Mouse (Mus musculus) MEL (cell line): ENCODE measurements around the gene Trpm1. TPM values are rescaled to one million over a fixed set of nuclear protein-coding genes. Genes with fewer than 3 reads are reported as not detected.

Experiments used
- DNase-seq: peaks from one replicate; pipeline ENCODE4 v3.0.0; 2011; ENCODE audit warnings: low read depth, low spot score
- H3K27ac ChIP-seq: 2 replicates; pipeline ENCODE4 v1.5.1; 2012; ENCODE audit warnings: low read depth, mild to moderate bottlenecking, control low read depth, low read length, moderate library complexity; ENCODE audit not compliant: control insufficient read depth
- H3K27me3 ChIP-seq, 2 experiments: fragments of 150-350 bp in 1 of 2; sonication (generic) in 1 of 2; 2 replicates each; pipeline ENCODE4 v1.6.1; 2012; ENCODE audit warnings: low read length in 2 of 2, mild to moderate bottlenecking in 2 of 2, improper control_type of control experiment in 1 of 2, moderate library complexity in 1 of 2; ENCODE audit not compliant: insufficient read depth in 2 of 2, control insufficient read depth in 1 of 2
- H3K36me3 ChIP-seq, 2 experiments: 2 replicates each; pipeline ENCODE4 v1.6.1; 2012 to 2014; ENCODE audit warnings: low read length in 2 of 2, improper control_type of control experiment in 1 of 2, inconsistent platforms in 1 of 2, mild to moderate bottlenecking in 1 of 2; ENCODE audit not compliant: insufficient read depth in 2 of 2, control insufficient read depth in 1 of 2
- H3K4me1 ChIP-seq, 2 experiments: fragments of 150-350 bp in 1 of 2; sonication (generic) in 1 of 2; 2 replicates each; pipeline ENCODE4 v1.6.1; 2012; ENCODE audit warnings: low read length in 2 of 2, improper control_type of control experiment in 1 of 2, mild to moderate bottlenecking in 1 of 2; ENCODE audit not compliant: insufficient read depth in 2 of 2, control insufficient read depth in 1 of 2
- H3K4me3 ChIP-seq, 2 experiments: fragments of 150-350 bp in 1 of 2; sonication (generic) in 1 of 2; 2 replicates each; pipeline ENCODE4 v1.5.1; 2012; ENCODE audit warnings: low read depth in 2 of 2, low read length in 2 of 2, mild to moderate bottlenecking in 2 of 2, moderate library complexity in 2 of 2, control low read depth in 1 of 2, improper control_type of control experiment in 1 of 2; ENCODE audit not compliant: control insufficient read depth in 1 of 2, insufficient read depth in 1 of 2
- H3K79me2 ChIP-seq: 2 replicates; pipeline ENCODE4 v1.6.1; 2012; ENCODE audit warnings: mild to moderate bottlenecking, low read length, moderate library complexity; ENCODE audit not compliant: control insufficient read depth, poor library complexity, insufficient read depth
- H3K9ac ChIP-seq: 2 replicates; pipeline ENCODE4 v1.6.1; 2012; ENCODE audit warnings: low read depth, mild to moderate bottlenecking, control low read depth, low read length, moderate library complexity; ENCODE audit not compliant: control insufficient read depth, poor library complexity, severe bottlenecking
- H3K9me3 ChIP-seq: fragments of 150-350 bp; sonication (generic); replicated peaks from 2 replicates; pipeline ENCODE4 v1.6.1; 2012; ENCODE audit warnings: mild to moderate bottlenecking, low read length, improper control_type of control experiment, moderate library complexity; ENCODE audit not compliant: insufficient read depth
- BHLHE40 ChIP-seq: IDR thresholded peaks from 2 replicates; pipeline ENCODE4 v1.6.1; 2012; ENCODE audit warnings: low read depth, mild to moderate bottlenecking, inconsistent platforms, low read length, improper control_type of control experiment, borderline replicate concordance
- CHD1 ChIP-seq: IDR thresholded peaks from 2 replicates; pipeline ENCODE4 v1.6.1; 2012; ENCODE audit warnings: low read depth, mild to moderate bottlenecking, inconsistent platforms, low read length, improper control_type of control experiment
- EP300 ChIP-seq, 2 experiments: IDR thresholded peaks; 2 replicates each; pipeline ENCODE4 v1.6.1; 2011; ENCODE audit warnings: improper control_type of control experiment in 2 of 2, low read length in 2 of 2, low read depth in 1 of 2, mild to moderate bottlenecking in 1 of 2
- ETS1 ChIP-seq: IDR thresholded peaks from 2 replicates; pipeline ENCODE4 v1.6.1; 2012; ENCODE audit warnings: low read depth, mild to moderate bottlenecking, inconsistent platforms, low read length, improper control_type of control experiment, moderate library complexity
- GABPA ChIP-seq: IDR thresholded peaks from 2 replicates; pipeline ENCODE4 v1.6.1; 2012; ENCODE audit warnings: low read depth, mild to moderate bottlenecking, inconsistent platforms, low read length, improper control_type of control experiment, moderate library complexity
- GATA1 ChIP-seq: IDR thresholded peaks from 2 replicates; pipeline ENCODE4 v1.6.1; 2011; ENCODE audit warnings: low read depth, low read length, improper control_type of control experiment
- JUND ChIP-seq: IDR thresholded peaks from 2 replicates; pipeline ENCODE4 v1.6.1; 2011; ENCODE audit warnings: low read depth, mild to moderate bottlenecking, improper control_type of control experiment, low read length
- MAFK ChIP-seq: IDR thresholded peaks from 2 replicates; pipeline ENCODE4 v1.6.1; 2011; ENCODE audit warnings: low read depth, mild to moderate bottlenecking, low read length, improper control_type of control experiment, borderline replicate concordance
- MAX ChIP-seq: IDR thresholded peaks from 2 replicates; pipeline ENCODE4 v1.6.1; 2011; ENCODE audit warnings: low read length, improper control_type of control experiment
- NRF1 ChIP-seq: IDR thresholded peaks from 2 replicates; pipeline ENCODE4 v1.6.1; 2014; ENCODE audit warnings: low read depth, mild to moderate bottlenecking, inconsistent platforms, low read length, improper control_type of control experiment, moderate library complexity; ENCODE audit not compliant: poor library complexity, insufficient read depth, severe bottlenecking
- POLR2AphosphoS2 ChIP-seq: IDR thresholded peaks from 2 replicates; pipeline ENCODE4 v1.6.1; 2011; ENCODE audit warnings: low read length, improper control_type of control experiment
- POLR2AphosphoS5 ChIP-seq: IDR thresholded peaks from 2 replicates; pipeline ENCODE4 v1.6.1; 2012; ENCODE audit warnings: low read depth, borderline replicate concordance, mild to moderate bottlenecking, inconsistent platforms, low read length, moderate library complexity, mixed read lengths
- RCOR1 ChIP-seq: IDR thresholded peaks from 2 replicates; pipeline ENCODE4 v1.6.1; 2012; ENCODE audit warnings: low read depth, mild to moderate bottlenecking, inconsistent platforms, low read length, improper control_type of control experiment
- SIN3A ChIP-seq: IDR thresholded peaks from 2 replicates; pipeline ENCODE4 v1.6.1; 2012; ENCODE audit warnings: low read length, improper control_type of control experiment, inconsistent platforms
- TAL1 ChIP-seq: IDR thresholded peaks from 2 replicates; pipeline ENCODE4 v1.6.1; 2012; ENCODE audit warnings: mild to moderate bottlenecking, inconsistent platforms, low read length, moderate library complexity, mixed read lengths
- TBP ChIP-seq: IDR thresholded peaks from 2 replicates; pipeline ENCODE4 v1.8.0; 2011; ENCODE audit warnings: low read depth, low read length, improper control_type of control experiment
- TCF12 ChIP-seq: IDR thresholded peaks from 2 replicates; pipeline ENCODE4 v1.6.1; 2014; ENCODE audit warnings: low read depth, mild to moderate bottlenecking, inconsistent platforms, low read length, improper control_type of control experiment, moderate library complexity
- UBTF ChIP-seq: IDR thresholded peaks from 2 replicates; pipeline ENCODE4 v1.6.1; 2012; ENCODE audit warnings: low read depth, mild to moderate bottlenecking, inconsistent platforms, low read length, improper control_type of control experiment, moderate library complexity, borderline replicate concordance; ENCODE audit not compliant: insufficient read depth
- USF1 ChIP-seq: IDR thresholded peaks from 2 replicates; pipeline ENCODE4 v1.6.1; 2014; ENCODE audit warnings: low read depth, mild to moderate bottlenecking, inconsistent platforms, low read length, improper control_type of control experiment, moderate library complexity
- ZC3H11A ChIP-seq: IDR thresholded peaks from 2 replicates; pipeline ENCODE4 v1.6.1; 2012; ENCODE audit warnings: low read depth, mild to moderate bottlenecking, inconsistent platforms, low read length, improper control_type of control experiment
- polyA plus RNA-seq, 2 experiments: library from polyadenylated mRNA; stranded (reverse) in 1 of 2; unstranded in 1 of 2; fragments of >175 nt in 1 of 2; fragments of >200 nt in 1 of 2; gene quantifications; 2 replicates each; pipeline versions ENCODE4 v1.2.1 to v1.2.4; 2012; ENCODE audit warnings: low replicate concordance in 2 of 2, low read depth in 1 of 2; ENCODE audit not compliant: insufficient read length in 2 of 2, insufficient read depth in 1 of 2, missing spikeins in 1 of 2
- total RNA-seq: library from RNA; depleted of rRNA; stranded (reverse); fragments of 300-350 nt; gene quantifications from 2 replicates; pipeline ENCODE4 v1.2.3, GENCODE M21; 2012

The Trpm1 gene
- total and polyA plus RNA-seq, 3 experiments, result not detected

DNA sequence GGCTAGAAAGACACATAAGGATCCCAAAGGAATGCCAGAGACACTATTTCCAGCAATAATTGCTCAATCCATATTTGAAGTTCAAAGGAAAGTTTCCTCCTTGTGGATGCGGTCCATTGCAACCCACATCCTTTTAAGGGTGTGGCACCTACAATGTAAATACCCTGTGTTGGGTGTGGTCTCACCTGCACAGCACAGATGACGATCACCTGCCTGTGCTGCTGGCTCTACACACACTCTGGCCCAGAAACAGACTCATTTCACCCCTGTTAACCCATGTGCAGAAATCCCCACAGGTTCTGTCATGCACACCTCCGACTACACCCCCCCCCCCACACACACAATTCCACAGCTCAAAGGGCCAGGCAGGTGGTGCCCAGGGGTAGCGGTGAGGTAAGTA lies 59.2 kb downstream of the Trpm1 start:
- H3K36me3 ChIP-seq, result no peaks in the 10 kb centered on the region
- H3K79me2 ChIP-seq, result no peaks in the 10 kb centered on the region
- H3K9ac ChIP-seq, result no peak overlapping the region
- DNase-seq, result no peak
- H3K27ac ChIP-seq, result no peak overlapping the region
- no peaks in the 10 kb centered on the region for H3K4me1 ChIP-seq
- no peaks in the 10 kb centered on the region for H3K9me3 ChIP-seq
- no peaks in the 10 kb centered on the region for H3K27me3 ChIP-seq
- H3K4me3 ChIP-seq, result no peak overlapping the region
- no peak for TF ChIP-seq ZC3H11A
- no peak for TF ChIP-seq RCOR1
- no peak for TF ChIP-seq POLR2AphosphoS2
- TF ChIP-seq UBTF, result no peak
- no peak for TF ChIP-seq NRF1
- no peak for TF ChIP-seq JUND
- TF ChIP-seq EP300 (IDR thresholded peaks at IDR 0.05; ENCODE audit: low read depth in 1 of 2, low read length in 2 of 2), result no peak
- no peak for TF ChIP-seq MAFK
- no peak for TF ChIP-seq GATA1
- TF ChIP-seq USF1, result no peak
- no peak for TF ChIP-seq CHD1
- no peak for TF ChIP-seq BHLHE40
- TF ChIP-seq POLR2AphosphoS5, result no peak
- TF ChIP-seq TCF12, result no peak
- TF ChIP-seq TBP, result no peak
- TF ChIP-seq GABPA, result no peak
- TF ChIP-seq, all 39 proteins: peak for 0

DNA sequence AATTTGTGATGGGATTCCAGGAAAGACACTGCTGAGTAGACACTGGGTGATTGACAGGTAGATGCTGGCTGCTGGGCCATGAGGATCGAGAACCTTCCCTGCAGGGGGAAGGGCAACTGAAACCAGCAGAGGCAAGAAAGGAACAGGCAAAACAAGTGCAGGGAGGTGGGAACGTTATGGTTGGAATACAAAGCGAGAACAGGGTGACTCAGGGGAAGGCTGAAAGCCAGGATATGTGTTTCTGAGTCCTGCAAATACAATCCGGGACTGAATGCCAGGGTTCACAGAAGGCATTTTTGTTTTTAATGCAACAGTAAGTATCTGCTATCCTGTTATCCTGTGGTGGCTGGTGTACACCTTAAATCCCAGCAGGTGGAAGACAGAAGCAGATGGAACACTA lies 60.4 kb downstream of the Trpm1 start:
- no peak for TF ChIP-seq TAL1
- TF ChIP-seq TBP, result no peak
- no peak for TF ChIP-seq ETS1
- no peak for TF ChIP-seq UBTF
- no peak for TF ChIP-seq GATA1
- no peak for TF ChIP-seq MAX
- no peak for TF ChIP-seq GABPA
- no peak for TF ChIP-seq BHLHE40
- TF ChIP-seq CHD1, result no peak
- TF ChIP-seq SIN3A, result no peak
- TF ChIP-seq, all 39 proteins: peak for 0
- Histone ChIP-seq H3K4me3 (no peak overlapping the region), H3K9me3 (no peaks in the 10 kb centered on the region)

More for the DNA sequence above, 60.4 kb downstream of the Trpm1 start:
- no peak overlapping the region for H3K27ac ChIP-seq
- no peaks in the 10 kb centered on the region for H3K4me1 ChIP-seq
- H3K36me3 ChIP-seq, result no peaks in the 10 kb centered on the region
- H3K9ac ChIP-seq, result no peak overlapping the region
- no peaks in the 10 kb centered on the region for H3K27me3 ChIP-seq
- H3K79me2 ChIP-seq, result no peaks in the 10 kb centered on the region
- no peak for DNase-seq
